Mouse (Mus musculus): ENCODE measurements at regions not wholly inside any gene's neighbourhood (a gene's known extent, or its start where the extent isn't known, plus 50 kb on each side); places are given as distances from the start of the nearest gene placed in this dataset.

GRCm38 (mm10) chr11:34975771-34976302 is 142.4 kb upstream of the Spdl1 start:
- DNase-seq (ENCODE audit: low spot score): no peak

- no peak for DNase-seq (ENCODE audit: low spot score)
These were observed 140.1 kb upstream of the Spdl1 start for GRCm38 (mm10) chr11:34973467-34973921.

GRCm38 (mm10) chr11:34973012-34973411 is 139.6 kb upstream of the Spdl1 start:
- no peak for DNase-seq (ENCODE audit: low spot score)

- no peak for DNase-seq (ENCODE audit: low spot score)
These were observed 125.8 kb upstream of the Spdl1 start for GRCm38 (mm10) chr11:34959291-34959690.

- no peak for DNase-seq (ENCODE audit: low spot score)
These were observed 108.3 kb upstream of the Spdl1 start for GRCm38 (mm10) chr11:34941486-34942456.

GRCm38 (mm10) chr11:34940151-34940550 is 106.7 kb upstream of the Spdl1 start:
- DNase-seq (ENCODE audit: low spot score): no peak

- DNase-seq (ENCODE audit: low spot score): no peak
These were observed 105.6 kb upstream of the Spdl1 start for GRCm38 (mm10) chr11:34939002-34939401.

- DNase-seq (ENCODE audit: low spot score): no peak
These were observed 98.8 kb upstream of the Spdl1 start for GRCm38 (mm10) chr11:34932191-34932590.

- no peak for DNase-seq (ENCODE audit: low spot score)
These were observed 83.7 kb upstream of the Spdl1 start for GRCm38 (mm10) chr11:34917175-34917574.

GRCm38 (mm10) chr11:34909841-34910240 is 76.4 kb upstream of the Spdl1 start:
- no peak for DNase-seq (ENCODE audit: low spot score)

- DNase-seq (ENCODE audit: low spot score): peak; percentile 56
These were observed 70.8 kb upstream of the Spdl1 start for GRCm38 (mm10) chr11:34904271-34904670.

GRCm38 (mm10) chr11:34899400-34899799 is 66.0 kb upstream of the Spdl1 start:
- no peak for DNase-seq (ENCODE audit: low spot score)

- no peak for DNase-seq (ENCODE audit: low spot score)
These were observed 62.2 kb upstream of the Spdl1 start for GRCm38 (mm10) chr11:34895624-34896023.

- DNase-seq (ENCODE audit: low spot score): no peak
These were observed 55.1 kb upstream of the Spdl1 start for GRCm38 (mm10) chr11:34888374-34889136.

- DNase-seq (ENCODE audit: low spot score): no peak
These were observed 54.1 kb upstream of the Spdl1 start for GRCm38 (mm10) chr11:34887587-34887986.

Data from MN1 (cell line).